Mouse (Mus musculus) heart, postnatal 0 days (tissue): Measurements from ENCODE around the gene Ncs1.

Experiments used
- CTCF ChIP-seq: IDR thresholded peaks from 2 replicates; pipeline ENCODE4 v1.5.1; 2016; ENCODE audit warnings: antibody characterized with exemption, control low read depth, low read depth
- EP300 ChIP-seq: IDR thresholded peaks from 2 replicates; pipeline ENCODE4 v1.6.1; 2016; ENCODE audit warnings: antibody characterized with exemption, low read depth

DNA sequence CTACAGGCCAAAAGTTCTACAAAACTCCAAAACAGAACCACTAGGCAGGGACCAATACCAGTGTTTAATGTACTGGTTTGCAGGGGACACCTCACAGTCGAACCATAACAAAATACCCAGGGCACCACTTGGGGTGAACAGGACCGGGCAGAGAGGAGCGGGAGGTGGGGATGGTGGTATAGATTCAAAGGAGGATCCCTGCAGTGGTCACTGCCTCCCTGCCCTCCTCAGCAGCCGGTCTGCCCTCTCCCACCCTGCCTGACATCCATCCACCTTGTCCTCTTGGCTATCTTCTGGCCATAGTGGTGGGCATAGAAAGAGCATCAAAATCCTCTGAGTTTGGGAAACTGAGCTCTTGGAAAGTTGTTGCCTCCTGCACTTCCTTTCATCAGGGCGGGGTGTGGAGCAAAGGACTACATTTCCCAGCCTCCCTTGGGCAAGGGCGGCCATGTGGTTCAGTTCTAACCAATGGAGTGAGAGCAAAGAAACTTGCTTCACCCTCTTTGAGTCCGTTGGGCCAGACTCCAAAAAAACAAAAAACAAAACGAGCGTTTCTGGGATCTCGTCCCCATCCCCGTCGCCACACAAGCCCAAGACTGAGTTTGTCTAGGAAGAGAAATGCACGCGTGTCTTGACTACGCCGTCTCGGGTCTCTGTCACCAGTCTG is 52.1 kb downstream of the Ncs1 start:
- TF ChIP-seq CTCF (no peak), EP300 (no peak)
